In the genomic region with DNA sequence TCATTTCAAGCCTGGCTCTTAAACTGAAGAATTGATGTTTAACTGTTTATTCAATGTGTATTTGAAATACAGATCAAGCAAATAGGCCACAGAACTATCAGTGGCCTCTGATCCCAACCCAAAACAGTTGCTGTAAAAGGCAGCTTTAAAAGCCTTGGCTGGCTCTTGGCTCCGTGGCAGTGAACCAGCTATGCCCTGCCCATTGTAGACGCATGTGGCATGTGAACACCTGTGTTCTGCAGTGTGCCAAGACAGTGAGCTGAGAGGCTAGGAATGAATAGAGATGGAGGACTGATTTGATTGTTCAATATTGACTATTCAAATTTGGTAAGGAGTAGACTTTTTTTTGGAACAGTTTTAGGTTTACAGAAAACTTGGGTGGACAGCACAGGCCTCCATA, we compare ENCODE assay signal across 26 mouse cellular contexts. TPM values are rescaled to one million over a fixed set of nuclear protein-coding genes. Genes with fewer than 3 reads are reported as not detected.
DNase-seq lines count a peak whose midpoint lies in the region; ATAC-seq and TF ChIP-seq lines count a peak whose summit lies in the region.
"Had no signal": no experiment of that assay in that cellular context is flagged by ENCODE, and none has a peak within 500 bp of the region (broad histone marks: within the 10 kb centered on the region; RNA-seq: fewer than 3 reads in every experiment).

No protein-coding gene starts in this region.

- H3K9me3 ChIP-seq in lung, embryonic 16.5 days (ENCODE audit: control insufficient read depth, low read length), result no peaks in the 10 kb centered on the region
- H3K9me3 ChIP-seq: forebrain, embryonic 13.5 days; hindbrain, embryonic 15.5 days; intestine, embryonic 15.5 days; limb, embryonic 15.5 days; midbrain, embryonic 12.5 days; stomach, embryonic 15.5 days had no signal

- no peak overlapping the region for H3K9ac ChIP-seq in lung, embryonic 16.5 days (ENCODE audit: low read length)
- H3K9ac ChIP-seq: forebrain, embryonic 13.5 days; hindbrain, embryonic 15.5 days; intestine, embryonic 15.5 days; limb, embryonic 15.5 days; midbrain, embryonic 12.5 days; stomach, embryonic 15.5 days had no signal

- H3K27ac ChIP-seq in lung, embryonic 16.5 days (ENCODE audit: low read length), result no peak overlapping the region
- H3K27ac ChIP-seq: forebrain, embryonic 13.5 days; hindbrain, embryonic 15.5 days; intestine, embryonic 15.5 days; limb, embryonic 15.5 days; midbrain, embryonic 12.5 days; stomach, embryonic 15.5 days had no signal

- 51% methylated on average over 2 of the region's 2 CpGs for WGBS in lung, embryonic 16.5 days
- 52% methylated on average over 2 of the region's 2 CpGs for WGBS in lung, adult 2 months

- no peak for TF ChIP-seq POLR2A in lung, adult 2 months (IDR thresholded peaks at IDR 0.05; ENCODE audit: borderline replicate concordance, extremely low read depth, low read depth, low read length)

- intact Hi-C loops in heart, postnatal 36 days (cut with DNase I), result no loop called here

- H3K4me1 ChIP-seq in lung, embryonic 16.5 days (replicated peaks; ENCODE audit: control insufficient read depth, insufficient read depth, low read length), result no peaks in the 10 kb centered on the region
- H3K4me1 ChIP-seq in lung, adult 2 months (ENCODE audit: control insufficient read depth, insufficient read depth, low read length), result no peaks in the 10 kb centered on the region
- H3K4me1 ChIP-seq: intestine, embryonic 15.5 days; stomach, embryonic 15.5 days had no signal

- DNase-seq in cerebellum, adult 11 months, result peak; percentile 59
- DNase-seq in cerebellum, postnatal 4 days (ENCODE audit: low spot score in 2 of 2), result no peak
- no peak for DNase-seq in lung, adult 2 months
- peak; percentile 75 for DNase-seq in cerebellum, adult 9-11 months
- peak; percentile 37 for DNase-seq in lung, postnatal 36 days
- no peak for DNase-seq in kidney, postnatal 10 days
- DNase-seq in heart, postnatal 36 days, result no peak
- DNase-seq: adrenal gland, adult 8-10 months; layer of hippocampus, postnatal 36 days; thymus, adult 18-20 months had no signal

- no peak for TF ChIP-seq CTCF in lung, adult 2 months (IDR thresholded peaks at IDR 0.05; ENCODE audit: insufficient read depth, low read length)

- H3K4me3 ChIP-seq in lung, embryonic 16.5 days (ENCODE audit: low read length), result no peak overlapping the region
- H3K4me3 ChIP-seq in lung, adult 2 months (replicated peaks; ENCODE audit: extremely low read depth, low read depth, low read length), result no peak overlapping the region
- H3K4me3 ChIP-seq: forebrain, embryonic 13.5 days; hindbrain, embryonic 15.5 days; intestine, embryonic 15.5 days; limb, embryonic 15.5 days; midbrain, embryonic 12.5 days; stomach, embryonic 15.5 days had no signal

- no peaks in the 10 kb centered on the region for H3K27me3 ChIP-seq in lung, embryonic 16.5 days (ENCODE audit: control insufficient read depth, insufficient read depth, low read depth, low read length)
- H3K27me3 ChIP-seq: forebrain, embryonic 13.5 days; hindbrain, embryonic 15.5 days; intestine, embryonic 15.5 days; limb, embryonic 15.5 days; midbrain, embryonic 12.5 days; stomach, embryonic 15.5 days had no signal

- H3K36me3 ChIP-seq in lung, embryonic 16.5 days (ENCODE audit: control insufficient read depth, insufficient read depth, low read length), result no peaks in the 10 kb centered on the region
- H3K36me3 ChIP-seq: hindbrain, embryonic 15.5 days; intestine, embryonic 15.5 days; limb, embryonic 15.5 days; stomach, embryonic 15.5 days had no signal

- H3K4me2 ChIP-seq in lung, embryonic 16.5 days (ENCODE audit: low read depth, low read length), result no peak overlapping the region
- H3K4me2 ChIP-seq: forebrain, embryonic 13.5 days; hindbrain, embryonic 15.5 days; intestine, embryonic 15.5 days; limb, embryonic 15.5 days; midbrain, embryonic 12.5 days; stomach, embryonic 15.5 days had no signal

- ATAC-seq in lung, embryonic 16.5 days (ENCODE audit: low read depth), result peak; percentile 54; the same call in 1 of the 2 replicates
- ATAC-seq: activated CD4-positive, CD25-positive, alpha-beta regulatory T cell, adult 4 months; forebrain, embryonic 13.5 days; intestine, embryonic 15.5 days had no signal

RNA-seq across cellular contexts. Expression of gene Fxyd6, which starts 6.9 kb away (rescaled TPM):
- polyA plus RNA-seq in lung, embryonic 16.5 days (2015; fragmentation: Nextera tagmentation; extraction: Ambion mirVana), result 32.7 and 36.5 TPM in 2 replicates
- polyA plus RNA-seq in lung, adult 2 months (2012; rRNA removed), result 19.8 and 31.7 TPM in 2 replicates
- 10 to 100 TPM; 15.9 to 16.6 TPM for total RNA-seq in heart, postnatal 36 days (2021)
- total RNA-seq: hematopoietic stem cell, adult 5-6 weeks; monocyte, adult 5-6 weeks; neutrophil, adult 5-6 weeks had no signal

RNA-seq across cellular contexts. Expression of gene Fxyd2, which starts 22.6 kb away (rescaled TPM):
- polyA plus RNA-seq in lung, embryonic 16.5 days (2015; fragmentation: Nextera tagmentation; extraction: Ambion mirVana), result 2.3 and 2.5 TPM in 2 replicates
- 8.5 and 8.8 TPM in 2 replicates for polyA plus RNA-seq in lung, adult 2 months (2012; rRNA removed)
- 1 to 10 TPM; 2.2 to 3.6 TPM for total RNA-seq in heart, postnatal 36 days (2021)
- total RNA-seq: hematopoietic stem cell, adult 5-6 weeks; megakaryocyte, adult 5-6 weeks; monocyte, adult 5-6 weeks; neutrophil, adult 5-6 weeks had no signal

RNA-seq across cellular contexts. Expression of gene Dscaml1, which starts 49.5 kb away (rescaled TPM):
- 0.18 and 0.24 TPM in 2 replicates for polyA plus RNA-seq in lung, embryonic 16.5 days (2015; fragmentation: Nextera tagmentation; extraction: Ambion mirVana)
- 0.35 and 0.38 TPM in 2 replicates for polyA plus RNA-seq in lung, adult 2 months (2012; rRNA removed)
- not detected for total RNA-seq in heart, postnatal 36 days (2021)
- total RNA-seq: gastrocnemius, adult 18-20 months; hematopoietic stem cell, adult 5-6 weeks; megakaryocyte, adult 5-6 weeks; monocyte, adult 5-6 weeks; neutrophil, adult 5-6 weeks had no signal
- polyA plus RNA-seq: activated CD4-positive, CD25-positive, alpha-beta regulatory T cell, adult 4 months; liver, embryonic 16.5 days had no signal

RNA-seq across cellular contexts. Expression of gene Tmprss13, which starts 58.0 kb away (rescaled TPM):
- 0.36 and 0.39 TPM in 2 replicates for polyA plus RNA-seq in lung, embryonic 16.5 days (2015; fragmentation: Nextera tagmentation; extraction: Ambion mirVana)
- 1.1 and 6.6 TPM in 2 replicates for polyA plus RNA-seq in lung, adult 2 months (2012; rRNA removed)
- total RNA-seq in heart, postnatal 36 days (2021), result 1 to 10 TPM; 2.4 to 3.6 TPM
- total RNA-seq: hematopoietic stem cell, adult 5-6 weeks; layer of hippocampus, adult 8-10 months; layer of hippocampus, postnatal 36 days; left cerebral cortex, postnatal 36 days; monocyte, adult 5-6 weeks had no signal
- polyA plus RNA-seq: forebrain, embryonic 13.5 days; hindbrain, embryonic 15.5 days; liver, embryonic 16.5 days had no signal

Comparison
In these comparisons a context has a peak if more than half of its experiments do, and no peak if none do; other contexts are left out.
1. DNase-seq: peak in cerebellum, adult 11 months (single experiment), cerebellum, adult 9-11 months (single experiment) and lung, postnatal 36 days (single experiment); none in cerebellum, postnatal 4 days (0 of 2), lung, adult 2 months (single experiment), kidney, postnatal 10 days (single experiment) and heart, postnatal 36 days (0 of 2).